Mouse (Mus musculus) brain, embryonic 14.5 days (tissue): ENCODE results near the gene Galntl6.

Experiments
- CTCF ChIP-seq: fragments of 200-500 bp; IDR thresholded peaks from 2 replicates; pipeline ENCODE4 v1.5.1; 2012; ENCODE audit warnings: inconsistent platforms, mild to moderate bottlenecking, moderate library complexity, borderline replicate concordance; ENCODE audit not compliant: insufficient read depth, insufficient read length; ENCODE audit errors: extremely low read depth
- POLR2A ChIP-seq: fragments of 200-500 bp; IDR thresholded peaks from 2 replicates; pipeline ENCODE4 v1.6.1; 2012; ENCODE audit warnings: mild to moderate bottlenecking, inconsistent platforms, borderline replicate concordance; ENCODE audit not compliant: poor library complexity, insufficient read depth, insufficient read length, severe bottlenecking; ENCODE audit errors: extremely low read depth

GRCm38 (mm10) chr8:57754066-57754465 is 1158.4 kb downstream of the Galntl6 start:
- TF ChIP-seq CTCF = no peak
- TF ChIP-seq POLR2A = no peak
